Mouse (Mus musculus) hindbrain, embryonic 14.5 days (tissue): ENCODE results near the gene Acsl6. TPM values are rescaled to one million over a fixed set of nuclear protein-coding genes. Genes with fewer than 3 reads are reported as not detected.
"Not testable (repeated sequence)": the region's sequence is repeated elsewhere in the genome, so short reads cannot be mapped to it uniquely, and the experiment has no call there.

Experiments
- ATAC-seq: fragments of 200-750 bp; cut with Nextera tagmentation; 2 replicates; pipeline ENCODE4 v1.8.0; 2017; ENCODE audit warnings: moderate number of reproducible peaks, mild to moderate bottlenecking, moderate TSS enrichment, moderate library complexity; ENCODE audit not compliant: low FRiP score
- DNase-seq: peaks from one replicate; pipeline ENCODE4 v3.0.0-alpha.2; 2015; ENCODE audit warnings: low spot score
- H3K27ac ChIP-seq: fragments of 300-500 bp; sonication (generic); 2 replicates; pipeline ENCODE4 v1.5.1; 2014; ENCODE audit warnings: mild to moderate bottlenecking, moderate library complexity
- H3K27me3 ChIP-seq: fragments of 300-500 bp; sonication (generic); 2 replicates; pipeline ENCODE4 v1.6.1; 2014; ENCODE audit warnings: mild to moderate bottlenecking, low read length, mixed read lengths; ENCODE audit not compliant: control insufficient read depth, insufficient read depth
- H3K36me3 ChIP-seq: fragments of 300-500 bp; sonication (generic); replicated peaks from 2 replicates; pipeline ENCODE4 v1.6.1; 2014; ENCODE audit not compliant: control insufficient read depth, insufficient read depth
- H3K4me1 ChIP-seq: fragments of 300-500 bp; sonication (generic); replicated peaks from 2 replicates; pipeline ENCODE4 v1.6.1; 2014; ENCODE audit warnings: antibody characterized with exemption, low read length, mixed read lengths; ENCODE audit not compliant: control insufficient read depth, insufficient read depth
- H3K4me2 ChIP-seq: fragments of 300-500 bp; sonication (generic); replicated peaks from 2 replicates; pipeline ENCODE4 v1.6.1; 2014; ENCODE audit warnings: mild to moderate bottlenecking, moderate library complexity
- H3K4me3 ChIP-seq: fragments of 300-500 bp; sonication (generic); replicated peaks from 2 replicates; pipeline ENCODE4 v1.5.1; 2014; ENCODE audit warnings: mild to moderate bottlenecking, low read length
- H3K9ac ChIP-seq: fragments of 300-500 bp; sonication (generic); 2 replicates; pipeline ENCODE4 v1.6.1; 2014
- H3K9me3 ChIP-seq: fragments of 300-500 bp; sonication (generic); 2 replicates; pipeline ENCODE4 v1.6.1; 2016; ENCODE audit warnings: low read length; ENCODE audit not compliant: control insufficient read depth
- WGBS: fragments of 180-500 bp; shearing (Covaris S2); extraction: QIAGEN DNeasy Blood & Tissue Kit; methylation state at CpG from one replicate; pipeline ENCODE4 v1.1.7; 2014; 5-methylcytosine and 5-hydroxymethylcytosine counted together
- polyA plus RNA-seq: library from polyadenylated mRNA; unstranded; fragments of >200 nt; fragmentation: Nextera tagmentation; extraction: Ambion mirVana; gene quantifications from 2 replicates; pipeline ENCODE4 v1.2.1, GENCODE M21; 2014

Gene Acsl6
- polyA plus RNA-seq, 1 experiment from 2014 or later = 44.2 TPM

DNA sequence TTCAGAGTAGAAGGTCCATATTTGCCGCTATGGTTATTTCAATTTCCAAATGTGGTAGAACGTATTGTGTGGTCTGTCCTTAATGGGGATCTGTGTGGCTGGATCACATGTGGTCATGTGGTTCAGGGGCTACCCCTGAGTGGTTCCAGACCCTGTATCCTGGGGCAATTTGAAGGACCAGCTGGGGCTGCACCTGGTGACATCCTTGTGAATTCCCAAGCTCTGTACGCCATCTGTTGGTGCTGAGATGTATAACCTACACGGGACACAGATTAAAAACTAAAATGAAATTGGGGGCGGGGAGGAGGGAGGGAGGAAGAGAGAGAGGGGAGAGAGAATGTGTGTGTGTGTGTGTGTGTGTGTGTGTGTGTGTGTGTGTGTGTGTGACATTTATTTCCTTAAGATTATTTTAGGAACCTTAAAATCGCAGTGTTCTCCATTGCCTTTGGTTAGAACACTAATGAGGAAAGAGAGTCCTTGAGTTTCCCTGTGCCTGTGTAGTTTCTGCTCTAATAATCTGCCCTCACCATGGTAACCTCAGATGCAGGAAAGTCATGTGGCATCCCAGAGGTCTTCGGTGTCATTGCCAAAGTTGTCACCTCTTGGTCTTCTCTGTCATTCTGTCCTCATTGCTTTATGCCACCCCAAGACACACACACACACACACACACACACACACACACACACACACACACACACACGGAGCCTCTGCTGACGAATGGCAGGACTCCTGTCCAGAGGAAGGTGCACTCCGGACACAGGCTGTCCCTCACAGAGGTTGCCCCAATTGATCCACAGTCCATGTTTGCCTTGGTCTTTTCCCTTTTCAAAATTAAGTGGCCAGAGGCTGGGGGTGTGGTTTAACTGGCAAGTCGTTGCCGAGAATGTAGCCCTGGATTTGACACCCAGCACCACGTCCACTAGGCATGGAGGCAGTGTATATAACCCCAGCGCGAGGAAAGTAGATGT is 51.3 kb downstream of the Acsl6 start:
- Histone ChIP-seq H3K27me3 (no peaks in the 10 kb centered on the region), H3K27ac (no peak overlapping the region), H3K4me1 (peaks cover 16% of the 10 kb centered on the region), H3K9me3 (no peaks in the 10 kb centered on the region), H3K9ac (no peak overlapping the region), H3K4me3 (no peak overlapping the region), H3K36me3 (peaks cover 33% of the 10 kb centered on the region), H3K4me2 (no peak overlapping the region)
- ATAC-seq (peak; percentile 75), DNase-seq (peak; percentile 69)
- 40% methylated on average over 15 of the region's 15 CpGs for WGBS

DNA sequence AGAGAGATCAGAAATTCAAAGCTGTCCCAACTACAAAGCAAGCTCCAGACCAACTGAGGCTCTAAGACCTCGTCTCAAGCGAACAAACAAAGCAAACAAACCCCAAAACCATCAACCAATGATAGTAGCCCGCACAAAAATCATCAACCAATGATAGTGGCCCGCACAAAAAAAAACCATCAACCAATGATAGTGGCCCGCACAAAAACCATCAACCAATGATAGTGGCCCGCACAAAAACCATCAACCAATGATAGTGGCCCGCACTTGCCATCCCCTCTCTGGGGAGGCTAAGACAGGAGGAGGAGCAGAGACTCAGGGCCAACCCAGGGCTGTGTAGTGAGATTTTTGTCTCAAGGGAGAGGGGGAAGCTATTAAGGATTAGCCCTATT is 52.0 kb downstream of the Acsl6 start:
- ATAC-seq (no peak), DNase-seq (no peak)
- no peak overlapping the region for H3K4me2 ChIP-seq
- peaks cover 35% of the 10 kb centered on the region for H3K36me3 ChIP-seq
- no peaks in the 10 kb centered on the region for H3K27me3 ChIP-seq
- no peak overlapping the region for H3K4me3 ChIP-seq
- H3K9me3 ChIP-seq = no peaks in the 10 kb centered on the region
- WGBS = 71% methylated on average over 7 of the region's 7 CpGs
- H3K9ac ChIP-seq = no peak overlapping the region
- peaks cover 16% of the 10 kb centered on the region for H3K4me1 ChIP-seq
- no peak overlapping the region for H3K27ac ChIP-seq

DNA sequence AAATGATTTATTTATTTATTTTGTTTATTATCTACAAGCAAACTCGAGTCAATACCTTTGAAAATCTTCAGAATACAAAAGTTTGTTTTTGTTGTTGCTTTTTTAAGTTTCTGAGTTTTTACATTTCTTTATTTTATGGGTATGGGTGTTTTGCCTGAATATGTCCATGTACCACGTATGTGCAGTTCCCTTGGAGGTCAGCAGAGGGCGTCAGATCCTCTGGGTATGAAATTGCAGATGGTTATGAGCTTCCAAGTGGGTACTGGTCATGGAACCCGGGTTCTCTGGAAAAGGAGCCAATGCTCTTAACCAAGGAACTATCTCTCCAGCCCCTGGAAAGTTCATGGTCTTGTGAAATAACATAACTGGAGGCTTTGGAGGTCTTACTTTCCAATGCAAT is 53.1 kb downstream of the Acsl6 start:
- Histone ChIP-seq H3K27ac (no peak overlapping the region), H3K9me3 (no peaks in the 10 kb centered on the region), H3K27me3 (no peaks in the 10 kb centered on the region), H3K4me2 (no peak overlapping the region), H3K4me3 (no peak overlapping the region), H3K36me3 (peaks cover 43% of the 10 kb centered on the region), H3K9ac (no peak overlapping the region), H3K4me1 (peaks cover 16% of the 10 kb centered on the region)
- 72% methylated on average over 4 of the region's 4 CpGs for WGBS
- ATAC-seq (no peak), DNase-seq (no peak)

DNA sequence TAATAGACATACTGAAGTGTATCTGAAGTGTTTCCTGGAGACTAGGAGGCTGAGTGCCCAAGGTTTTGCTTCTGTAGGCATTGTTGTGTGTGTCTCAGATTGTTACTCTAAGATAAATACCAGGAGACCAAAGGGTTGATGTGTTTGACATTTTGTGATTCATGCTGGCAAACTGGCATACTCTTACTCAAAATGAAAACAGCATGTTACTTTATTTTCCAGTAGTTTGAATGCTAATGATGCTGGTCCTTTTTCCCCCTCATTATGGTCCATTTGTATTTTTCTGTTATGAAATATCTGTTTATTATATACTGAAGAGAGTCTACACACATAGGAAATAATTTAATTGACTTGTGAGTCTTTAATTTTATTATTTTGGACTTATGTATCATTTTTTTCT is 69.0 kb downstream of the Acsl6 start:
- Histone ChIP-seq H3K27ac (no peak overlapping the region), H3K4me3 (no peak overlapping the region), H3K9ac (no peak overlapping the region), H3K9me3 (no peaks in the 10 kb centered on the region), H3K4me1 (no peaks in the 10 kb centered on the region), H3K36me3 (no peaks in the 10 kb centered on the region), H3K4me2 (no peak overlapping the region), H3K27me3 (no peaks in the 10 kb centered on the region)
- DNase-seq (no peak), ATAC-seq (no peak)

DNA sequence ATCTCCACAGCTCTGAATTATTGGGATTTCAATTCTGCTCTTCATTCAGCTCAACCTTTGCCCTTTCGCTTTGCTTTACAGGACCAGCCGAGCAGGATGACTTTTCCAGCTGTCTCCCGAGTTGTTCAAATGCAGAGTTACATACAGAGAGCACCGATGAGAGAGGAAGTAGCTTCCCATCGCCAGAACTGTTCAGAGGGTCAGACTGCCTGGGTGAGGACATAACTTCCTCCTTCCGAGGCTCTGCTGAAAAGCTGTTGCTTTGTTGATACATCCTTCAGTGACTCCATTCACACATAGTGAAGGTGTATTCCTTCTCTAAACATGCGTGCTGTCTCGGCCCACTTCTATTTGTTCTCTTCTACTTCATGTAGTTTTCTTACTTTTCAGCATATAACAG is 86.8 kb downstream of the Acsl6 start:
- no peak overlapping the region for H3K9ac ChIP-seq
- H3K4me3 ChIP-seq = no peak overlapping the region
- no peaks in the 10 kb centered on the region for H3K36me3 ChIP-seq
- ATAC-seq (no peak), DNase-seq (no peak)
- no peaks in the 10 kb centered on the region for H3K27me3 ChIP-seq
- H3K4me1 ChIP-seq = no peaks in the 10 kb centered on the region
- WGBS = 75% methylated on average over 8 of the region's 8 CpGs
- H3K4me2 ChIP-seq = no peak overlapping the region
- no peaks in the 10 kb centered on the region for H3K9me3 ChIP-seq
- no peak overlapping the region for H3K27ac ChIP-seq

DNA sequence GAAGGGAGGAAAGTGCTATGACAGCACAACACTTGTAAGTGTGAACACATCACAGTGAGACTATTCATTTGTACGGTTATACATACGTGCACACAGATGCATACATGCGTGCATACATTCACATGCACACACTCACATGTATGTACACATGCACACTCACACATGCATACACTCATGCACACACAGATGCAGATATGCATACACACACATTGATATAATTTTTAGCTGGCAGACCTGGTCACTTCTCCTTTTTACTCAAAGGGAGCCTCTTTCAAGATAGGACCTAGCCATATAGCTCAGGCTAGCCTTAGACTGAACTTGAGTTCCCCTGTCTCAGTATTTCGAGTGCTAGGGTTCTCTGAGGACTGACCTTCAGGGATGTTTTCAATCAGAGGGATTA is 87.7 kb downstream of the Acsl6 start:
- Histone ChIP-seq H3K27me3 (no peaks in the 10 kb centered on the region), H3K4me2 (no peak overlapping the region), H3K9me3 (no peaks in the 10 kb centered on the region), H3K27ac (no peak overlapping the region), H3K36me3 (no peaks in the 10 kb centered on the region), H3K4me1 (no peaks in the 10 kb centered on the region), H3K9ac (no peak overlapping the region), H3K4me3 (no peak overlapping the region)
- DNase-seq (no peak), ATAC-seq (no peak)
- WGBS = 92% methylated on average over 4 of the region's 4 CpGs

DNA sequence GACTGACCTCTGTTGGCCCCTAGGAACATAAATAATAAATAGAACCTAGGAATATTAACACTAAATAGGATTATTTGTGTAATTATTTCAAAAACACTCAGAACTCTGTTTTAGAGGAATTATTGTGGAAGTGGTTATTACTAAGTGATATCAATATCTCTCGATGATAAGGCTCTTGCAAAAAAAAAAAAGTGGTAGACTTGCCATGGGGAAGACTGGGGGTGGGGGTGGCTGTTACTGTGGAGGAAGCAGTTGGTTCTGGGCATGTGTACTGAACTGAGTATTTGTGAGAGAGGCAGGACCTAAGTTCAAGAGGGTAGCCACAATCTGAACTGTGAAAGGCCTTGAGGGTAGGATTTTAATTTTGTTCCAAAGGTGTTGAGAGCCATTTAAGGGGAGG is 93.1 kb downstream of the Acsl6 start:
- no peak overlapping the region for H3K4me2 ChIP-seq
- no peaks in the 10 kb centered on the region for H3K27me3 ChIP-seq
- no peak overlapping the region for H3K27ac ChIP-seq
- no peaks in the 10 kb centered on the region for H3K4me1 ChIP-seq
- no peak for ATAC-seq
- H3K9me3 ChIP-seq = no peaks in the 10 kb centered on the region
- H3K4me3 ChIP-seq = no peak overlapping the region
- WGBS = 93% methylated on average over 1 of the region's 1 CpGs
- no peak for DNase-seq
- no peak overlapping the region for H3K9ac ChIP-seq
- no peaks in the 10 kb centered on the region for H3K36me3 ChIP-seq

DNA sequence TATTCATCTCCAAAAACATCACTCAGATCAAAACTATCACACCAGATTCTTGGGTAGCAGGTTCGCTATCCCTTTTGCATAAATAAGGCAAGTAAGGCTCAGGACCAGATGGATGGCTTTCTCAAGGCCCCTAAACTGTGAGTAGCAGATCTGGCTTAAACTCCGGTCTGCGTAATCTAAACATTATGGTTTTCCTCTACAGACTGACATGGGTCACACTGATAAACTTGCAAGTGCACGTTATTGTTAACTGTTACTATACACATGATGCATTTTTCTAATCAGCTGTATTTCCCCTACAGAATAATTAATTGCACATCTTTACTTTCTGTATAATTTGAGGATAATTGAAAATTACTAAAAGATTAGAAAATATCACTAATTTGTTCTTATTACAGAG is 94.5 kb downstream of the Acsl6 start:
- whole genome bisulfite sequencing = 94% methylated on average over 4 of the region's 4 CpGs
- no peak overlapping the region for H3K4me3 ChIP-seq
- no peak overlapping the region for H3K9ac ChIP-seq
- no peaks in the 10 kb centered on the region for H3K9me3 ChIP-seq
- no peak overlapping the region for H3K27ac ChIP-seq
- no peak for ATAC-seq
- no peaks in the 10 kb centered on the region for H3K4me1 ChIP-seq
- H3K36me3 ChIP-seq = no peaks in the 10 kb centered on the region
- no peaks in the 10 kb centered on the region for H3K27me3 ChIP-seq
- DNase-seq = no peak
- H3K4me2 ChIP-seq = no peak overlapping the region

DNA sequence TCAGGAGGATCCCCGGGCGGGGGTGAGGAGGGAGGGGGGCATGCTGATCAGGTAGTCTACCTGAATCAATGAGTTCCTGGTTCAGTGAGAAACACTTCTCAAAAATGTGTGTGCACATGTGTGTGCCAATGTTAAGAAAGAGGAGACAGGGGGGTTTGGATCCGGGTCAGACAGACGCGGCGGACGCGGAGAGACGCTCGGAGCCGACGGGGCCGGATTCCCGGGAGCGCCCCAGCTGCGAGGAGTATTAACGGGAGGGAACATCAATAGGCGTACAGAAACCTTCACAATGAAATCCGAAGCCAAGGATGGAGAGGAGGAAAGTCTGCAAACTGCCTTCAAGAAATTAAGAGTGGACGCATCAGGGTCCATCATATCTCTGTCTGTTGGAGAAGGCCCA is 97.2 kb downstream of the Acsl6 start:
- H3K27me3 ChIP-seq, H3K9me3 ChIP-seq, H3K9ac ChIP-seq, ATAC-seq, H3K4me1 ChIP-seq, H3K27ac ChIP-seq, DNase-seq, H3K4me3 ChIP-seq, H3K36me3 ChIP-seq, H3K4me2 ChIP-seq: not testable (repeated sequence)
- WGBS = 95% methylated on average over 20 of the region's 20 CpGs
